Mouse (Mus musculus): Measurements from ENCODE around the gene Dnajb1. TPM values are rescaled to one million over a fixed set of nuclear protein-coding genes. Genes with fewer than 3 reads are reported as not detected.

Gene Dnajb1
- polyA plus RNA-seq, 1 experiment: 32.2 TPM

DNA sequence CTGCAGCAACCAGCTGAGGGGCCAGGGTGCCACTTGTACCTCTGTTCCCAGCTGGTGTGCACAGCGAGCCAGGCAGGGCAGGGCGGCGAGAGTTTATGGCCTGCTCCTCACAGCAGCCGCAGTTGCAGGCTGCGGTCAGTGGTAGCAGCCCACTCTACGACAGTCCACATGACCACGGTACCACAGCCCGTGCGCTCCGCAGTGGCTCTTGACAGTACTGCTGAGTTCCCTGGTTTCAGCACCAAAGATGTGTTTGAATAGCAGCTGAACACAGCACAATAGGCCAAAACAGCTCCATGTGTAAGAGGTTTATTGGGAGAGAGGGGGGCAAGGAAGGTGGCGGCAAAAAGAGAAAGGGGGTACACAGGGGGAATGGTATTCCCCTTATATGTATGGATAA is 39.5 kb downstream of the Dnajb1 start:
- Histone ChIP-seq H3K4me1 (ENCODE audit: control insufficient read depth, insufficient read depth, low read length) (peaks cover 4% of the 10 kb centered on the region; the same call in 1 of the 2 replicates), H3K36me3 (ENCODE audit: control insufficient read depth, insufficient read depth, low read length) (no peaks in the 10 kb centered on the region), H3K4me3 (ENCODE audit: insufficient read depth, low read depth, low read length) (no peak overlapping the region), H3K27me3 (replicated peaks; ENCODE audit: control insufficient read depth, insufficient read depth, low read length) (no peaks in the 10 kb centered on the region), H3K27ac (ENCODE audit: insufficient read depth, low read depth, low read length) (no peak overlapping the region)
- DNase-seq: no peak
- 96% methylated on average over 11 of the region's 11 CpGs for WGBS
- no peak for TF ChIP-seq CTCF (conservative IDR thresholded peaks at IDR 0.05; ENCODE audit: insufficient read depth, insufficient read length, low read depth, low read length)
- TF ChIP-seq POLR2A (IDR thresholded peaks at IDR 0.05; ENCODE audit: low read depth, low read length): no peak

DNA sequence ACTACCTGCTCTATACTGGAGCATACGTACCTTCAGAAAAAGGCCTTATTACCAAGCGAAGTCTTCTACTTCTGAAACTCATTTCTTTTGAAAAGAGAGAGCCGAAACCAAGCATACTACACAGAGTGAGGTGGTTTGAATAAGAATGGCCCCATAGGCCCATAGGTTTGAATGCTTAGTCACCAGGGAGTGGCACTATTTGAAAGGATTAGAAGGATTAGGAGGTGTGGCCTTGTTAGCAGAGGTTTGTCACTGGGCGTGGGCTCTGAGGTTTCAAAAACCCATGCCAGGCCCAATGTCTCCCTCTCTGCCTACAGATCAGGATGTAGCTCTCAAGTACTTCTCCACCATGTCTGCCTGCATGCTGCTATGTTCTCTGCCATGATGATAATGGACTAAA is 40.0 kb downstream of the Dnajb1 start:
- TF ChIP-seq CTCF (conservative IDR thresholded peaks at IDR 0.05; ENCODE audit: insufficient read depth, insufficient read length, low read depth, low read length): no peak
- TF ChIP-seq POLR2A (IDR thresholded peaks at IDR 0.05; ENCODE audit: low read depth, low read length): no peak

DNA sequence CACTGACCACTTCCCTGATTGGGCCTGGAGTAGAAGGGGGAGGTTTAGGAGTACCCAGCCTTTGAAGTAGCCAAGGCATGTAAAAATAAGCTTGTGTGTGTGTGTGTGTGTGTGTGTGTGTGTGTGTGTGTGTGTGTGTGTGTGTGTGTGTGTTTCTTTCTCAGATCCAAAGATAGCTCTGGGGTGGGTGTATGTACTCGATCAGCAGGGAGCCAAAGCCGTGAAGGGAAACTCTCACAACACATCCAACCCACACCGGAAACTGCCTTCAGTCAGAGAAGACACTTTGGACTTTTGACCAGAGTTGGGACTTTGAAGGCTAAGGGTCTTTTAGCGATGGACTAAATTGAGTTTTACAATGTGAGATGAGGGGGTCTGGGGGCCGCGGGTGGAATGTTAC is 41.7 kb downstream of the Dnajb1 start:
- TF ChIP-seq CTCF (conservative IDR thresholded peaks at IDR 0.05; ENCODE audit: insufficient read depth, insufficient read length, low read depth, low read length) (no peak), POLR2A (IDR thresholded peaks at IDR 0.05; ENCODE audit: low read depth, low read length) (no peak)
- Histone ChIP-seq H3K36me3 (ENCODE audit: control insufficient read depth, insufficient read depth, low read length) (no peaks in the 10 kb centered on the region), H3K27ac (ENCODE audit: insufficient read depth, low read depth, low read length) (no peak overlapping the region), H3K4me1 (ENCODE audit: control insufficient read depth, insufficient read depth, low read length) (peaks cover 4% of the 10 kb centered on the region; the same call in 1 of the 2 replicates), H3K27me3 (replicated peaks; ENCODE audit: control insufficient read depth, insufficient read depth, low read length) (no peaks in the 10 kb centered on the region), H3K4me3 (ENCODE audit: insufficient read depth, low read depth, low read length) (no peak overlapping the region)
- DNase-seq: no peak
- WGBS: 86% methylated on average over 6 of the region's 6 CpGs

More for the DNA sequence above, 40.0 kb downstream of the Dnajb1 start:
- no peak for DNase-seq
- H3K4me1 ChIP-seq (ENCODE audit: control insufficient read depth, insufficient read depth, low read length): peaks cover 4% of the 10 kb centered on the region; the same call in 1 of the 2 replicates
- H3K36me3 ChIP-seq (ENCODE audit: control insufficient read depth, insufficient read depth, low read length): no peaks in the 10 kb centered on the region
- WGBS: 98% methylated on average over 4 of the region's 4 CpGs
- H3K27ac ChIP-seq (ENCODE audit: insufficient read depth, low read depth, low read length): no peak overlapping the region
- no peak overlapping the region for H3K4me3 ChIP-seq (ENCODE audit: insufficient read depth, low read depth, low read length)
- no peaks in the 10 kb centered on the region for H3K27me3 ChIP-seq (replicated peaks; ENCODE audit: control insufficient read depth, insufficient read depth, low read length)

DNA sequence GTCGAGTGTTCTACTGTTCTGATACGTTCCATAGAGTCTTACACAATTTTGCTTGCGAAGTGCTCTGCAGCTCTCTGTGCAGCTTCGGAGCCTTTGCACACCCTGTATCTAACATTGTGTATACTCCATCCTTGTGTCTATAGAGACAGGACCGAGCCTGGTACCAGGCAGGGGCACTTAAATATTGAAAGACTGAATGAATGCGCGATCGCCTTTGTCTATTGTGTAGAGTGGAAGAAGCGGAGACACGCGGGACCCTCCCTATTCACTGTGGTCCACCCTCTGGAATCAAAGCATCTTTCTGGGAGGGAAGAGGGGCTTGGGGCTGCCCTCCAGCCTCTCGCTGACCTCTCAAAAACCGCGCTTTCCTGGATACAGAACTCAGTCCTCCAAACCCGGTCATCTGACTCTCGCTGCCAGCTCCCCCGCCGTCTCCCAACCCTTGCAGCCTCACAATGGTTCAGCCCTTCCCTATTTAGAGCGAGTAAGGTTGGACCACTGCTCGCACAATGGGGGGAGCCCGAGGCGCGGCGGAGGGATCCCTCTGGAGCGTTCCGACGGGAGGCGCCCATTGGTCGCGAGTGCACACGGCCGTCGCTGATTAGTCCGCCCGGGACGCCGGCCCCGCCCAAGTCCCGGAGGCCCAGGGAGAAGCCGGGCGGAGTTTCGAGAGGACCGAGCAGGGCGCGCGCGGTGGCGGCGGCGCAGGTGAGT is 44.2 kb downstream of the Dnajb1 start, which contains the start of gene Gipc1:
Gene Gipc1 (plus strand): TSS at position 648 of the 714 bp plus-strand sequence.
- Histone ChIP-seq H3K27me3 (replicated peaks; ENCODE audit: control insufficient read depth, insufficient read depth, low read length) (no peaks in the 10 kb centered on the region), H3K4me1 (ENCODE audit: control insufficient read depth, insufficient read depth, low read length) (peaks cover 4% of the 10 kb centered on the region; the same call in 1 of the 2 replicates), H3K4me3 (ENCODE audit: insufficient read depth, low read depth, low read length) (peak within 1 kb of the TSS; percentile 83), H3K27ac (ENCODE audit: insufficient read depth, low read depth, low read length) (peak within 1 kb of the TSS; percentile 79), H3K36me3 (ENCODE audit: control insufficient read depth, insufficient read depth, low read length) (no peaks in the 10 kb centered on the region)
- DNase-seq: peak; percentile 98
- 6% methylated on average over 50 of the region's 50 CpGs for WGBS
- TF ChIP-seq CTCF (conservative IDR thresholded peaks at IDR 0.05; ENCODE audit: insufficient read depth, insufficient read length, low read depth, low read length) (no peak), POLR2A (IDR thresholded peaks at IDR 0.05; ENCODE audit: low read depth, low read length) (peak; percentile 46)

DNA sequence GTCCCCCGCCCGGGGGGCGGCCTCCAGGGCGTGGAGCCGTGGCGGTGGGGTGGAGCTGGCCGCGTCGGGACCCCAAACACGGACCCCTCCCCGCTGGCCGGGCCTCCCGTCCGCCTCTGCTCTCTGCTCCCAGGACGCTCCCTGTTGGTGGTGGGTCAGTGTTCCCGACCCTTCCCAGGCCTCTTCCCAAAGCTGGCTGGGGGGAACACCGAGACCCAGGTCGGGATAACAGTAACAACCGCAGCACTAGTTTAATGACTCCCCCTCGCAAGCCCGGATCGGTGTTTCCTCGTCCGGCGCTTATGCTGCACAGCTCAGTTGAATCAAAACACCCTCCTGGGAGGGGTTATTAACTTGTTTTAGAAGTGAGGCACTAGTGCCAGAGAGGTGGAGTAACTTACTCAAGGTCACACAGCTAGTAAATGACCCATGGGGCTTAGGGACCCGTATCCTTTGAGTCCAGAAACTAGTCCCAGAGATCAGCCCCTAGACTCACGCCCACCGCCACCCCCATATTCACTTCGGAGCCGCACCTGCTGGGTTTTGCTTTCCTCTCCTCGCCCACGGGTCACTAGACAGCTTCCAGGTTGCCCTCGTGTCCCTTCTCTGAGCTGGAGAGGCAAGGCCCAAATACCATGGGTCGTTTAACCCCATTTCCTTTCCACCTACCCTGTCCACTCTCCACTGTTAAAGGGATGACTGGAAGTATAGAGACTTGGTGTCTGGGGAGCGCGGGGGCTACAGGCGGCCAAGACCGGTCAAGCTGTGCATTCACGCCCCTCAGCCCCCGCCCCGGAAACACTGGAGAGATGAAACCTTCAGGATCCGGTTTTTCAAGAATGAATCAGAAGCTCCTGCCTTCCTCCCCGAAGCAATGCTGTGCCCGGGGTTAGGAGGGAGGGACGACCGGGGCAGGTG is 45.0 kb downstream of the Dnajb1 start:
- WGBS: 1% methylated on average over 46 of the region's 46 CpGs
- DNase-seq: peak; percentile 43
- no peaks in the 10 kb centered on the region for H3K27me3 ChIP-seq (replicated peaks; ENCODE audit: control insufficient read depth, insufficient read depth, low read length)
- H3K27ac ChIP-seq (ENCODE audit: insufficient read depth, low read depth, low read length): peak overlapping the region; percentile 79
- H3K4me3 ChIP-seq (ENCODE audit: insufficient read depth, low read depth, low read length): peak overlapping the region; percentile 83
- peaks cover 4% of the 10 kb centered on the region; the same call in 1 of the 2 replicates for H3K4me1 ChIP-seq (ENCODE audit: control insufficient read depth, insufficient read depth, low read length)
- H3K36me3 ChIP-seq (ENCODE audit: control insufficient read depth, insufficient read depth, low read length): no peaks in the 10 kb centered on the region
- TF ChIP-seq CTCF (conservative IDR thresholded peaks at IDR 0.05; ENCODE audit: insufficient read depth, insufficient read length, low read depth, low read length): no peak
- no peak for TF ChIP-seq POLR2A (IDR thresholded peaks at IDR 0.05; ENCODE audit: low read depth, low read length)

DNA sequence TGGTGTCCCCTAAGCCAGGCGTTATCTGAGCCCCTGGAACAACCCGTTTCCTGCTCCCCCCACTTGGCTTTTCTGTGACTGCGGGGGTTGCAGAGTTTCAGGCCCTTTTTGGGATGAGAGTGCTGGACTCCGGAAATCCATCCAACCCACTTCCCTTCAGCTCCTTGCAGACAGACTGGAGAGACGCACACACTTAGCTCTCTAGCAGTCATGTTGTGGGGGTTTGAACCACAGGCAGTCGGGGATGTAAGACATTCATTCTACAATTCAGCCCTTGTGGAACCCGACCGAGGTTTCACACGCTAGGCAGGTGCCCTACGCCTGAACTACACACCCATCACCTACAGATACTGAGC is 45.6 kb downstream of the Dnajb1 start:
- TF ChIP-seq CTCF (conservative IDR thresholded peaks at IDR 0.05; ENCODE audit: insufficient read depth, insufficient read length, low read depth, low read length) (no peak), POLR2A (IDR thresholded peaks at IDR 0.05; ENCODE audit: low read depth, low read length) (no peak)
- no peak for DNase-seq
- Histone ChIP-seq H3K27me3 (replicated peaks; ENCODE audit: control insufficient read depth, insufficient read depth, low read length) (no peaks in the 10 kb centered on the region), H3K4me1 (ENCODE audit: control insufficient read depth, insufficient read depth, low read length) (peaks cover 4% of the 10 kb centered on the region; the same call in 1 of the 2 replicates), H3K36me3 (ENCODE audit: control insufficient read depth, insufficient read depth, low read length) (no peaks in the 10 kb centered on the region), H3K4me3 (ENCODE audit: insufficient read depth, low read depth, low read length) (peak overlapping the region; percentile 83), H3K27ac (ENCODE audit: insufficient read depth, low read depth, low read length) (0 out of 2 replicates have a peak overlapping the region, but pooled peaks have one; percentile 79)
- 26% methylated on average over 10 of the region's 10 CpGs for WGBS
